Mouse (Mus musculus): Measurements from ENCODE around the gene Ttc30a1.
"Not testable (repeated sequence)": the region's sequence is repeated elsewhere in the genome, so short reads cannot be mapped to it uniquely, and the experiment has no call there.

The Ttc30a1 gene

GRCm38 (mm10) chr2:75982626-75983025 is 859 bp upstream of the Ttc30a1 start:
- DNase-seq: no peak

GRCm38 (mm10) chr2:75980933-75981439 is 781 bp downstream of the Ttc30a1 start:
- not testable (repeated sequence) for DNase-seq

- peak; percentile 16 for DNase-seq
Observed at GRCm38 (mm10) chr2:75977752-75978368, 3.9 kb downstream of the Ttc30a1 start, which contains the start of gene Ttc30a2. Gene Ttc30a2, minus strand, starts transcription at chr2:75978170.

GRCm38 (mm10) chr2:75976070-75976469 is 5.7 kb downstream of the Ttc30a1 start:
- DNase-seq: not testable (repeated sequence)

GRCm38 (mm10) chr2:75974131-75974530 is 7.6 kb downstream of the Ttc30a1 start:
- DNase-seq: no peak

GRCm38 (mm10) chr2:75964972-75965371 is 16.8 kb downstream of the Ttc30a1 start:
- peak; percentile 24 for DNase-seq

- peak; percentile 62 for DNase-seq
Observed at GRCm38 (mm10) chr2:75964512-75964911, 17.3 kb downstream of the Ttc30a1 start.

GRCm38 (mm10) chr2:75964051-75964450 is 17.7 kb downstream of the Ttc30a1 start:
- no peak for DNase-seq

- DNase-seq: no peak
Observed at GRCm38 (mm10) chr2:75963211-75963840, 18.4 kb downstream of the Ttc30a1 start.

GRCm38 (mm10) chr2:75960366-75961330 is 21.1 kb downstream of the Ttc30a1 start:
- no peak for DNase-seq

GRCm38 (mm10) chr2:75959850-75960365 is 21.9 kb downstream of the Ttc30a1 start:
- DNase-seq: peak; percentile 6

- no peak for DNase-seq
Observed at GRCm38 (mm10) chr2:75959183-75959849, 22.5 kb downstream of the Ttc30a1 start.

GRCm38 (mm10) chr2:75955709-75956108 is 26.1 kb downstream of the Ttc30a1 start:
- DNase-seq: no peak

GRCm38 (mm10) chr2:75953320-75953719 is 28.4 kb downstream of the Ttc30a1 start:
- no peak for DNase-seq

GRCm38 (mm10) chr2:75950685-75951084 is 31.1 kb downstream of the Ttc30a1 start:
- DNase-seq: no peak

GRCm38 (mm10) chr2:75938117-75939063 is 43.4 kb downstream of the Ttc30a1 start, which contains the start of gene Ttc30b:
Gene Ttc30b, minus strand, starts transcription at chr2:75938585.
- DNase-seq: peak; percentile 47

GRCm38 (mm10) chr2:75937520-75938116 is 44.1 kb downstream of the Ttc30a1 start:
- not testable (repeated sequence) for DNase-seq

- not testable (repeated sequence) for DNase-seq
Observed at GRCm38 (mm10) chr2:75936685-75937084, 45.1 kb downstream of the Ttc30a1 start.

- DNase-seq: no peak
Observed at GRCm38 (mm10) chr2:75933541-75933940, 48.2 kb downstream of the Ttc30a1 start.

- no peak for DNase-seq
Observed at GRCm38 (mm10) chr2:75930941-75931340, 50.8 kb downstream of the Ttc30a1 start.

Data from liver (tissue).